Mouse (Mus musculus): ENCODE measurements around the gene Psapl1. TPM values are rescaled to one million over a fixed set of nuclear protein-coding genes. Genes with fewer than 3 reads are reported as not detected.

Psapl1 gene
- total and polyA plus RNA-seq, 3 experiments: not detected

- TF ChIP-seq CTCF (conservative IDR thresholded peaks at IDR 0.05 in 1 of 2, IDR thresholded peaks at IDR 0.05 in 1 of 2; ENCODE audit: low read depth in 2 of 2, low read length in 2 of 2) (no peak), ZMIZ1 (IDR thresholded peaks at IDR 0.05; ENCODE audit: low read depth, low read length) (no peak), MAFK (IDR thresholded peaks at IDR 0.05; ENCODE audit: insufficient replicate concordance, low read length) (no peak), ELF1 (IDR thresholded peaks at IDR 0.05; ENCODE audit: low read depth, low read length) (no peak), ZNF384 (IDR thresholded peaks at IDR 0.05; ENCODE audit: low read depth, low read length) (no peak)
- in situ Hi-C loops (cut with MboI; ENCODE audit: low pct_ligation_motif_present, low pct_unique_long_range_greater_than_20kb, low sequenced_read_pairs): loop anchor here (10.0 kb wide), 1 partner anchor 334 kb away; no protein-coding TSS in a partner anchor
- Histone ChIP-seq H3K4me1 (ENCODE audit: control insufficient read depth in 1 of 2, insufficient read depth in 2 of 2) (peaks cover 7 to 13% of the 10 kb centered on the region in 2 experiments), H3K4me3 (replicated peaks in 1 of 3; ENCODE audit: low read depth in 2 of 3, low read length in 2 of 3, poor library complexity in 1 of 3) (no peak overlapping the region), H3K4me2 (ENCODE audit: insufficient read depth, low read depth, poor library complexity, severe bottlenecking) (no peak overlapping the region), H3K36me3 (replicated peaks in 1 of 2; ENCODE audit: control insufficient read depth in 1 of 2, insufficient read depth in 1 of 2, low read length in 1 of 2) (no peaks in the 10 kb centered on the region), H3K27ac (ENCODE audit: insufficient read depth, low read depth) (no peak overlapping the region), H3K9ac (ENCODE audit: insufficient read depth, low read depth) (no peak overlapping the region), H3K27me3 (replicated peaks) (peaks cover 93% of the 10 kb centered on the region), H3K79me2 (replicated peaks; ENCODE audit: control insufficient read depth, extremely low read depth, insufficient read depth, poor library complexity, severe bottlenecking) (no peaks in the 10 kb centered on the region), H3K9me3 (replicated peaks; ENCODE audit: low read length) (peaks cover under 1% of the 10 kb centered on the region)
- dilution Hi-C loops (cut with MboI; ENCODE audit: extremely low pct_ligation_motif_present, extremely low pct_unique_long_range_greater_than_20kb, low sequenced_read_pairs): no loop called here
- no peak for DNase-seq (ENCODE audit: extremely low read depth)
These were observed 5.0 kb downstream of the Psapl1 start for GRCm38 (mm10) chr5:36208803-36209202.

GRCm38 (mm10) chr5:36213310-36213709, 9.5 kb downstream of the Psapl1 start:
- Histone ChIP-seq H3K9me3 (replicated peaks; ENCODE audit: low read length) (peaks cover 12% of the 10 kb centered on the region), H3K4me1 (ENCODE audit: control insufficient read depth in 1 of 2, insufficient read depth in 2 of 2) (peaks cover 0 to 6% of the 10 kb centered on the region in 2 experiments; a peak in 1 of 4 replicates), H3K27ac (ENCODE audit: insufficient read depth, low read depth) (no peak overlapping the region), H3K79me2 (replicated peaks; ENCODE audit: control insufficient read depth, extremely low read depth, insufficient read depth, poor library complexity, severe bottlenecking) (no peaks in the 10 kb centered on the region), H3K27me3 (replicated peaks) (peaks cover 83% of the 10 kb centered on the region), H3K36me3 (replicated peaks in 1 of 2; ENCODE audit: control insufficient read depth in 1 of 2, insufficient read depth in 1 of 2, low read length in 1 of 2) (no peaks in the 10 kb centered on the region), H3K9ac (ENCODE audit: insufficient read depth, low read depth) (no peak overlapping the region), H3K4me3 (replicated peaks in 1 of 3; ENCODE audit: low read depth in 2 of 3, low read length in 2 of 3, poor library complexity in 1 of 3) (no peak overlapping the region), H3K4me2 (ENCODE audit: insufficient read depth, low read depth, poor library complexity, severe bottlenecking) (no peak overlapping the region)
- dilution Hi-C loops (cut with MboI; ENCODE audit: extremely low pct_ligation_motif_present, extremely low pct_unique_long_range_greater_than_20kb, low sequenced_read_pairs) (no loop called here), in situ Hi-C loops (cut with MboI; ENCODE audit: low pct_ligation_motif_present, low pct_unique_long_range_greater_than_20kb, low sequenced_read_pairs) (loop anchor here (5.0 kb wide), 1 partner anchor 71 kb away; no protein-coding TSS in a partner anchor)
- DNase-seq (ENCODE audit: extremely low read depth): no peak
- TF ChIP-seq HCFC1 (IDR thresholded peaks at IDR 0.05; ENCODE audit: low read depth, low read length): no peak
- TF ChIP-seq MAX (IDR thresholded peaks at IDR 0.05; ENCODE audit: low read length): no peak
- no peak for TF ChIP-seq NELFE (IDR thresholded peaks at IDR 0.05; ENCODE audit: low read depth, low read length)
- TF ChIP-seq ELF1 (IDR thresholded peaks at IDR 0.05; ENCODE audit: low read depth, low read length): no peak
- no peak for TF ChIP-seq E2F4 (IDR thresholded peaks at IDR 0.05; ENCODE audit: insufficient replicate concordance, low read depth, low read length)
- TF ChIP-seq ZNF384 (IDR thresholded peaks at IDR 0.05; ENCODE audit: low read depth, low read length): no peak
- TF ChIP-seq CTCF (conservative IDR thresholded peaks at IDR 0.05 in 1 of 2, IDR thresholded peaks at IDR 0.05 in 1 of 2; ENCODE audit: low read depth in 2 of 2, low read length in 2 of 2): no peak
- no peak for TF ChIP-seq IRF4 (IDR thresholded peaks at IDR 0.05; ENCODE audit: low read depth, low read length)

- dilution Hi-C loops (cut with MboI; ENCODE audit: extremely low pct_ligation_motif_present, extremely low pct_unique_long_range_greater_than_20kb, low sequenced_read_pairs): no loop called here
- Histone ChIP-seq H3K4me3 (replicated peaks in 1 of 3; ENCODE audit: low read depth in 2 of 3, low read length in 2 of 3, poor library complexity in 1 of 3) (no peak overlapping the region), H3K27me3 (replicated peaks) (peaks cover 65% of the 10 kb centered on the region), H3K4me2 (ENCODE audit: insufficient read depth, low read depth, poor library complexity, severe bottlenecking) (no peak overlapping the region), H3K4me1 (ENCODE audit: control insufficient read depth in 1 of 2, insufficient read depth in 2 of 2) (no peaks in the 10 kb centered on the region), H3K9ac (ENCODE audit: insufficient read depth, low read depth) (no peak overlapping the region), H3K27ac (ENCODE audit: insufficient read depth, low read depth) (no peak overlapping the region), H3K36me3 (replicated peaks in 1 of 2; ENCODE audit: control insufficient read depth in 1 of 2, insufficient read depth in 1 of 2, low read length in 1 of 2) (no peaks in the 10 kb centered on the region), H3K79me2 (replicated peaks; ENCODE audit: control insufficient read depth, extremely low read depth, insufficient read depth, poor library complexity, severe bottlenecking) (no peaks in the 10 kb centered on the region), H3K9me3 (replicated peaks; ENCODE audit: low read length) (peaks cover 5% of the 10 kb centered on the region)
- no peak for DNase-seq (ENCODE audit: extremely low read depth)
- TF ChIP-seq CTCF (conservative IDR thresholded peaks at IDR 0.05 in 1 of 2, IDR thresholded peaks at IDR 0.05 in 1 of 2; ENCODE audit: low read depth in 2 of 2, low read length in 2 of 2): no peak
- no peak for TF ChIP-seq CHD1 (IDR thresholded peaks at IDR 0.05; ENCODE audit: low read depth, low read length)
- TF ChIP-seq MAFK (IDR thresholded peaks at IDR 0.05; ENCODE audit: insufficient replicate concordance, low read length): no peak
- TF ChIP-seq TBP (conservative IDR thresholded peaks at IDR 0.05; ENCODE audit: low read depth, low read length): no peak
- no peak for TF ChIP-seq POLR2A (IDR thresholded peaks at IDR 0.05; ENCODE audit: low read depth, low read length)
- TF ChIP-seq ZKSCAN1 (IDR thresholded peaks at IDR 0.05; ENCODE audit: borderline replicate concordance, low read depth, low read length): no peak
- TF ChIP-seq UBTF (IDR thresholded peaks at IDR 0.05; ENCODE audit: low read depth, low read length): no peak
- no peak for TF ChIP-seq IRF4 (IDR thresholded peaks at IDR 0.05; ENCODE audit: low read depth, low read length)
- no peak for TF ChIP-seq MAX (IDR thresholded peaks at IDR 0.05; ENCODE audit: low read length)
- no peak for TF ChIP-seq NRF1 (IDR thresholded peaks at IDR 0.05; ENCODE audit: low read depth, low read length)
- TF ChIP-seq E2F4 (IDR thresholded peaks at IDR 0.05; ENCODE audit: insufficient replicate concordance, low read depth, low read length): no peak
- TF ChIP-seq ELF1 (IDR thresholded peaks at IDR 0.05; ENCODE audit: low read depth, low read length): no peak
- no peak for TF ChIP-seq ETS1 (conservative IDR thresholded peaks at IDR 0.05; ENCODE audit: low read depth, low read length)
- TF ChIP-seq KAT2A (IDR thresholded peaks at IDR 0.05; ENCODE audit: insufficient replicate concordance, low read length): no peak
- TF ChIP-seq MYC (IDR thresholded peaks at IDR 0.05; ENCODE audit: low read depth, low read length): no peak
- TF ChIP-seq MEF2A (IDR thresholded peaks at IDR 0.05; ENCODE audit: borderline replicate concordance, low read depth, low read length): no peak
- no peak for TF ChIP-seq RCOR1 (conservative IDR thresholded peaks at IDR 0.05; ENCODE audit: low read depth, low read length)
- in situ Hi-C loops (cut with MboI; ENCODE audit: low pct_ligation_motif_present, low pct_unique_long_range_greater_than_20kb, low sequenced_read_pairs): loop anchor here (10.0 kb wide), 1 partner anchor 185 kb away; no protein-coding TSS in a partner anchor
These were observed 16.3 kb downstream of the Psapl1 start for GRCm38 (mm10) chr5:36220105-36220504.
